Mouse (Mus musculus) megakaryocyte, embryonic 14.5 days (primary cell): ENCODE measurements at regions not wholly inside any gene's neighbourhood (a gene's known extent, or its start where the extent isn't known, plus 50 kb on each side); places are given as distances from the start of the nearest gene placed in this dataset.

Experiments
- FLI1 ChIP-seq: IDR thresholded peaks from 2 replicates; pipeline ENCODE4 v1.6.1; 2012; ENCODE audit warnings: low read length, inconsistent platforms, mixed read lengths
- GATA1 ChIP-seq: IDR thresholded peaks from 3 replicates; pipeline ENCODE4 v1.6.1; 2012; ENCODE audit warnings: mixed read lengths, low read length, inconsistent platforms, borderline replicate concordance

- no peak for TF ChIP-seq GATA1
- no peak for TF ChIP-seq FLI1
Observed at GRCm38 (mm10) chr5:112035426-112035825, 216.9 kb downstream of the Cryba4 start.
